Comparison of ENCODE assay signal across 14 mouse cellular contexts in genomic region chr13:71461552-71461951, GRCm38 (mm10).
"Had no signal": no experiment of that assay in that cellular context is flagged by ENCODE, and none has a peak within 500 bp of the region (broad histone marks: within the 10 kb centered on the region; RNA-seq: fewer than 3 reads in every experiment).

No protein-coding gene starts in this region.

- DNase-seq: kidney, adult 8-10 months; kidney, postnatal 36 days; lung, embryonic 14.5 days; lung, postnatal 10 days; thymus, postnatal 36 days had no signal

- H3K27me3 ChIP-seq: megakaryocyte, embryonic 14.5 days had no signal

- H3K27ac ChIP-seq: intestine, embryonic 15.5 days; layer of hippocampus, adult 2 months; limb, embryonic 15.5 days; liver, embryonic 12.5 days; macrophage; midbrain, embryonic 15.5 days; neural tube, embryonic 12.5 days; stomach, embryonic 15.5 days had no signal

- H3K36me3 ChIP-seq: intestine, embryonic 15.5 days; limb, embryonic 15.5 days; liver, embryonic 12.5 days; midbrain, embryonic 15.5 days; neural tube, embryonic 12.5 days; stomach, embryonic 15.5 days had no signal

- H3K9ac ChIP-seq: intestine, embryonic 15.5 days; limb, embryonic 15.5 days; liver, embryonic 12.5 days; lung, embryonic 14.5 days; midbrain, embryonic 15.5 days; neural tube, embryonic 12.5 days; stomach, embryonic 15.5 days had no signal

- H3K4me1 ChIP-seq: intestine, embryonic 15.5 days; liver, embryonic 12.5 days had no signal

- H3K4me3 ChIP-seq: intestine, embryonic 15.5 days; layer of hippocampus, adult 2 months; limb, embryonic 15.5 days; liver, embryonic 12.5 days; megakaryocyte, embryonic 14.5 days; midbrain, embryonic 15.5 days; neural tube, embryonic 12.5 days; stomach, embryonic 15.5 days had no signal
